Mouse (Mus musculus): ENCODE results near the gene Slfn3. TPM values are rescaled to one million over a fixed set of nuclear protein-coding genes. Genes with fewer than 3 reads are reported as not detected.
A peak's percentile ranks its signal among the peaks of the same experiment; 100 is the strongest.
"Not testable (repeated sequence)": the region's sequence is repeated elsewhere in the genome, so short reads cannot be mapped to it uniquely, and the experiment has no call there.

Slfn3 gene
- polyA plus RNA-seq, 1 experiment: 2.0 TPM

- H3K27me3 ChIP-seq (ENCODE audit: control insufficient read depth, insufficient read depth, insufficient read length): no peaks in the 10 kb centered on the region
- no peak overlapping the region for H3K4me3 ChIP-seq (ENCODE audit: insufficient read depth, poor library complexity, severe bottlenecking)
- H3K79me3 ChIP-seq (ENCODE audit: low read depth): peaks cover 12% of the 10 kb centered on the region
- peaks cover 21% of the 10 kb centered on the region for H3K79me2 ChIP-seq (ENCODE audit: control insufficient read depth, insufficient read depth)
- H3ac ChIP-seq (ENCODE audit: control insufficient read depth, insufficient read length, low read depth): no peak overlapping the region
- H3K36me3 ChIP-seq (ENCODE audit: control insufficient read depth, insufficient read depth): no peaks in the 10 kb centered on the region
- TF ChIP-seq USF1 (IDR thresholded peaks at IDR 0.05; ENCODE audit: low read depth): no peak
- no peak for TF ChIP-seq FOSL1 (IDR thresholded peaks at IDR 0.05; ENCODE audit: insufficient read depth, low read length, poor library complexity, severe bottlenecking)
- no peak for TF ChIP-seq CTCF (IDR thresholded peaks at IDR 0.05; ENCODE audit: control insufficient read depth, insufficient read depth, insufficient read length)
- TF ChIP-seq MAX (IDR thresholded peaks at IDR 0.05): no peak
- no peak for TF ChIP-seq MYOG (IDR thresholded peaks at IDR 0.05; ENCODE audit: control insufficient read depth, extremely low read depth, insufficient read length)
- peak; percentile 78 for TF ChIP-seq CEBPB (IDR thresholded peaks at IDR 0.05; ENCODE audit: low read depth)
These were observed 30.3 kb downstream of the Slfn3 start for GRCm38 (mm10) chr11:83221328-83221877.

- TF ChIP-seq CTCF (IDR thresholded peaks at IDR 0.05; ENCODE audit: control insufficient read depth, insufficient read depth, insufficient read length) (no peak), FOSL1 (IDR thresholded peaks at IDR 0.05; ENCODE audit: insufficient read depth, low read length, poor library complexity, severe bottlenecking) (no peak), CEBPB (IDR thresholded peaks at IDR 0.05; ENCODE audit: low read depth) (no peak), MAX (IDR thresholded peaks at IDR 0.05) (no peak), USF1 (IDR thresholded peaks at IDR 0.05; ENCODE audit: low read depth) (no peak), MYOG (IDR thresholded peaks at IDR 0.05; ENCODE audit: control insufficient read depth, extremely low read depth, insufficient read length) (no peak), MYOD1 (IDR thresholded peaks at IDR 0.05; ENCODE audit: control insufficient read depth, insufficient read length, low read depth) (no peak)
- H3K4me3 ChIP-seq (ENCODE audit: insufficient read depth, poor library complexity, severe bottlenecking): peak overlapping the region; percentile 11
- no peaks in the 10 kb centered on the region for H3K36me3 ChIP-seq (ENCODE audit: control insufficient read depth, insufficient read depth)
- peaks cover 4% of the 10 kb centered on the region for H3K27me3 ChIP-seq (ENCODE audit: control insufficient read depth, insufficient read depth, insufficient read length)
- peaks cover 41% of the 10 kb centered on the region for H3K79me2 ChIP-seq (ENCODE audit: control insufficient read depth, insufficient read depth)
- no peak overlapping the region for H3ac ChIP-seq (ENCODE audit: control insufficient read depth, insufficient read length, low read depth)
- peaks cover 21% of the 10 kb centered on the region for H3K79me3 ChIP-seq (ENCODE audit: low read depth)
These were observed 32.2 kb downstream of the Slfn3 start for GRCm38 (mm10) chr11:83223367-83223766.

DNA sequence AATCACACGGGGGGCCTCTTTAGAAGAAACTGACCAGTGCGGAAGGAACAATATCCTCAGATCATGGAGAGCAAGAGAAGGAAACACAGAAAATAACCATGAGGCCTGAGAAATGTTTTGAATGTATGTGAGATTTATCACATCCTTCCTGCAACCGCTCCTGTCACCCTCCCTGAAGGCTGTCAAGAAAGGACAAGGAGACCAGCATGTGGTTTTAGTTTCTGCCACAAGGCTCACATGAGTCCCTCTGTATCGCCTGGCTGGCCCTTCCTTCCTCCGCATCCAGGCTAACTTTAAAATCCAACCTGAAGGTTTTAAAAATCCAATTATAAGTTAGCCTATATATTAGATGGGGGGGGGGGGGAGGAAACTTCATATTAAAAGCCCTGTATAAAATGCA is 32.7 kb downstream of the Slfn3 start:
- not testable (repeated sequence) for H3K36me3 ChIP-seq (ENCODE audit: control insufficient read depth, insufficient read depth); H3ac ChIP-seq (ENCODE audit: control insufficient read depth, insufficient read length, low read depth); H3K4me3 ChIP-seq (ENCODE audit: insufficient read depth, poor library complexity, severe bottlenecking); H3K27me3 ChIP-seq (ENCODE audit: control insufficient read depth, insufficient read depth, insufficient read length)
- Histone ChIP-seq H3K79me2 (ENCODE audit: control insufficient read depth, insufficient read depth) (peaks cover 45% of the 10 kb centered on the region), H3K79me3 (ENCODE audit: low read depth) (peaks cover 24% of the 10 kb centered on the region)

DNA sequence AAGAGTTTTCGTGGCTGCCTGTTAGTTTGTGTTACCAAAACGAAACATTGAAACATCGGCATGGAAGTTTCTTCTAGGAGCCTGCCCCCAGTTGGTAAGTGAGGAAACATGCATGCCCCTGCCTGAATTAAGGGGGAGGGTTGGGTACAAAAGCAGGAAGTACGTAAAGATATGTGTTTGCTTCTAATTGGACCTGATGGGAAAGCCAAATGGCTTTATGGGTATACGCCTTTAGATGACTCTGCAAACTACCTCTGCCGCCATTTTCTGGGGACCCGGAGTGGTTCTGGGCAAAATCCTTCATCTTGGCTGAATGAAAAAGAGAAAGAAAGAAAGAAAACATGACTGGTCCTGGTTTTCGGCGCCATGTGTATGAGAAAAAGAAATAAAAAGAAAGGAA is 33.1 kb downstream of the Slfn3 start:
- H3K79me2 ChIP-seq (ENCODE audit: control insufficient read depth, insufficient read depth): peaks cover 49% of the 10 kb centered on the region
- peaks cover 4% of the 10 kb centered on the region for H3K27me3 ChIP-seq (ENCODE audit: control insufficient read depth, insufficient read depth, insufficient read length)
- H3K36me3 ChIP-seq (ENCODE audit: control insufficient read depth, insufficient read depth): no peaks in the 10 kb centered on the region
- TF ChIP-seq USF1 (IDR thresholded peaks at IDR 0.05; ENCODE audit: low read depth) (no peak), MYOG (IDR thresholded peaks at IDR 0.05; ENCODE audit: control insufficient read depth, extremely low read depth, insufficient read length) (no peak), MYOD1 (IDR thresholded peaks at IDR 0.05; ENCODE audit: control insufficient read depth, insufficient read length, low read depth) (no peak), MAX (IDR thresholded peaks at IDR 0.05) (no peak), FOSL1 (IDR thresholded peaks at IDR 0.05; ENCODE audit: insufficient read depth, low read length, poor library complexity, severe bottlenecking) (no peak), CTCF (IDR thresholded peaks at IDR 0.05; ENCODE audit: control insufficient read depth, insufficient read depth, insufficient read length) (no peak), CEBPB (IDR thresholded peaks at IDR 0.05; ENCODE audit: low read depth) (no peak)
- peak overlapping the region; percentile 48 for H3K4me3 ChIP-seq (ENCODE audit: insufficient read depth, poor library complexity, severe bottlenecking)
- peaks cover 25% of the 10 kb centered on the region for H3K79me3 ChIP-seq (ENCODE audit: low read depth)
- no peak overlapping the region for H3ac ChIP-seq (ENCODE audit: control insufficient read depth, insufficient read length, low read depth)

- Histone ChIP-seq H3K79me2 (ENCODE audit: control insufficient read depth, insufficient read depth) (peaks cover 54% of the 10 kb centered on the region), H3ac (ENCODE audit: control insufficient read depth, insufficient read length, low read depth) (no peak overlapping the region), H3K4me3 (ENCODE audit: insufficient read depth, poor library complexity, severe bottlenecking) (peak overlapping the region; percentile 48), H3K79me3 (ENCODE audit: low read depth) (peaks cover 25% of the 10 kb centered on the region), H3K36me3 (ENCODE audit: control insufficient read depth, insufficient read depth) (no peaks in the 10 kb centered on the region), H3K27me3 (ENCODE audit: control insufficient read depth, insufficient read depth, insufficient read length) (peaks cover 4% of the 10 kb centered on the region)
- TF ChIP-seq MAX (IDR thresholded peaks at IDR 0.05) (no peak), MYOG (IDR thresholded peaks at IDR 0.05; ENCODE audit: control insufficient read depth, extremely low read depth, insufficient read length) (no peak), USF1 (IDR thresholded peaks at IDR 0.05; ENCODE audit: low read depth) (no peak), CEBPB (IDR thresholded peaks at IDR 0.05; ENCODE audit: low read depth) (no peak), MYOD1 (IDR thresholded peaks at IDR 0.05; ENCODE audit: control insufficient read depth, insufficient read length, low read depth) (no peak), CTCF (IDR thresholded peaks at IDR 0.05; ENCODE audit: control insufficient read depth, insufficient read depth, insufficient read length) (no peak), FOSL1 (IDR thresholded peaks at IDR 0.05; ENCODE audit: insufficient read depth, low read length, poor library complexity, severe bottlenecking) (no peak)
These were observed 33.6 kb downstream of the Slfn3 start for GRCm38 (mm10) chr11:83224750-83225149.

DNA sequence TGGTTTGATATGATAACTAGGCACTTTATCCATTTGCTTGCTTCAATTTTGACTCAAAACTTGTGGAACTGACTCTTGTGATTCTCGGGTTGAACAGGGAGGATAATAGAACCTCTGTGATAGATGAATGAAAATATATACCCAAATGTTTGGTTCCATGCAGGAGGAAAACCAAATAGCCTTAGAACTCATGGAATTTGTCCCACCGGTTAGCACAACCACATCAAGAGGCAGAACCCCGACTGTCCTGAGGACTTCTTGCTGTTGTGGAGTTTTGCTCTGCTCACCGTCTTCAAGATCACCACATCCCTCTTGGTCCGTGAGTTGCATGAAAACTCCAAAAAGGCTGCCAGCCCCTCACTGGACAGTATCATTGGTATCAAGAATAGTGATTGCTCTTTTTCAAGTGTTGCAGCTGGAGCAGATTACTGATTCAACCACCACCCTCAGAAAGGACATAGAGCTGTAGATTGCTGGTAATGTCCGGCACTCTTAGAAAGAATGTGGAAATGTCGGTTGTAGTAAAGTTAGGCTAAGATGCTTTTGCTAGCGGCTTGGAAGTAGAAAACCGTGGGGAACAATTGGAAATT is 34.3 kb downstream of the Slfn3 start:
- Histone ChIP-seq H3K79me3 (ENCODE audit: low read depth) (peaks cover 25% of the 10 kb centered on the region), H3K27me3 (ENCODE audit: control insufficient read depth, insufficient read depth, insufficient read length) (peaks cover 4% of the 10 kb centered on the region), H3K36me3 (ENCODE audit: control insufficient read depth, insufficient read depth) (no peaks in the 10 kb centered on the region), H3K79me2 (ENCODE audit: control insufficient read depth, insufficient read depth) (peaks cover 58% of the 10 kb centered on the region), H3ac (ENCODE audit: control insufficient read depth, insufficient read length, low read depth) (no peak overlapping the region), H3K4me3 (ENCODE audit: insufficient read depth, poor library complexity, severe bottlenecking) (peak overlapping the region; percentile 48)
- TF ChIP-seq FOSL1 (IDR thresholded peaks at IDR 0.05; ENCODE audit: insufficient read depth, low read length, poor library complexity, severe bottlenecking) (no peak), CEBPB (IDR thresholded peaks at IDR 0.05; ENCODE audit: low read depth) (no peak), MYOD1 (IDR thresholded peaks at IDR 0.05; ENCODE audit: control insufficient read depth, insufficient read length, low read depth) (no peak), MAX (IDR thresholded peaks at IDR 0.05) (no peak), MYOG (IDR thresholded peaks at IDR 0.05; ENCODE audit: control insufficient read depth, extremely low read depth, insufficient read length) (no peak), CTCF (IDR thresholded peaks at IDR 0.05; ENCODE audit: control insufficient read depth, insufficient read depth, insufficient read length) (no peak), USF1 (IDR thresholded peaks at IDR 0.05; ENCODE audit: low read depth) (no peak)

Measured in C2C12 (cell line).